Mouse (Mus musculus): ENCODE measurements at regions not wholly inside any gene's neighbourhood (a gene's known extent, or its start where the extent isn't known, plus 50 kb on each side); places are given as distances from the start of the nearest gene placed in this dataset.

DNA sequence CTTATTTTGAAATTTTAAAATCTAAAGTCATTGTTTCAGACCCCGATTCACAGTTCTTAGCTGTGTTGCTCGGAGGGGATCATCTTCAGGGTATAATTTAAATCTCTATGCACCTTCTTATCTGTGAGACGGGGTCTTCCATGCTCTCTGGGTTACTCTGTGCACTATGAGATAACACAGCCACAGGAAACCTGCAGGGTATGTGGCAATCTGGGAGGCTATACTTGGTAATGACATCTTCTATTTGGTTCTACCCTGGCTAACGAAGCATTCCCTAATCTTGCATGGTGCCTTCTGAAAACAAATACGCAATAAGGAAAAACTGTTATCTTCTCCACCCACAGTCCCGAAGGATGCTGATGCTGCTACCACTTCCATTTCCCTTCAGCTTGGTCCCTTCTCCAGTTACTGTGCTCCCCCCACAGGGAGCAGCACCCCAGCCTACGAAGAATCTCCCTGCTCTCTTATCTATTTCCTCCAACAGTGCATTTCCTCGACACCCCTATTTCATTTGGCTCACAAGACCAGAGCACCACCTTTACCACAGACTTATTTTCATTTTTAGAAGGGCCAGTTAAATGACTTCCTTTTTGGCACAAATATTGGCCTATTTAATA lies 378.2 kb downstream of the Gm9195 start:
- no peak for DNase-seq (ENCODE audit: low spot score)

DNA sequence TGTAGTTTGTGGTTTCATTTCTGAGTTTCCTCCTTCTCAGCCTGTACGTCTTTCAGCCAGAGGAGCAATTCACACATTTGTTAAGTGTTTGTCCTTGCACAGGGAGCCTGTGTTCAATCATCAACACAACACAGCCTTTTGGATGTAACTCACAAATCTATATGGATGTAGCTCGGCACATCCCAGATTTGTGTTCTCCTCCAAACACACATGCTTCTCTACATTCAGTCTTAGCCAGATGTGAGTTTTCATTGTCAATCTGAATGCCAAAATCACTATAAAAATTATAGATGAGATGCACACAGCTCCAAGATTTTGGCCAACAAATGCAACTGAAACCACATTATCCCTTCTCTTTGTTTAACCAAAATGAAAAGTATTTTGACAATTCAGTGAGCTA lies 380.9 kb downstream of the Gm9195 start:
- no peak for DNase-seq (ENCODE audit: low spot score)

DNA sequence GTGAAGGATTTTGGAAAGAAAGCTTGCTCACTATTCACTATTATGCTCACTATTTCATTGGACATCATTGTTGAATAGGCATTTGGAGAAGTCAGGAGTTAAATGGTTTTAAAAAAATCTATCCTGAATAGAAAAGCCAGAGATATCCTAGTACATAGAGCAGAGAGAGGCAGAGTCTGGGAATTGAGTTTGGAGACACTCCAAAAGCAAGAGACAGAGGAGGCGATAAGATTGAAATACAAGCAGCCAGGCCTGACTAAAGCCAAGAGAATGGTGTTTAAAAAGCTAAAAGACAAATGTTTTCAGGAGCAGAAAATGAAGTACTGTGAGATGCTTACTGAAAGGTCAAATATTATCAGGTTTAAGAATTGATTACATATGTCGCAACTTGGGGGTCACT lies 400.1 kb downstream of the Gm9195 start:
- no peak for DNase-seq (ENCODE audit: low spot score)

DNA sequence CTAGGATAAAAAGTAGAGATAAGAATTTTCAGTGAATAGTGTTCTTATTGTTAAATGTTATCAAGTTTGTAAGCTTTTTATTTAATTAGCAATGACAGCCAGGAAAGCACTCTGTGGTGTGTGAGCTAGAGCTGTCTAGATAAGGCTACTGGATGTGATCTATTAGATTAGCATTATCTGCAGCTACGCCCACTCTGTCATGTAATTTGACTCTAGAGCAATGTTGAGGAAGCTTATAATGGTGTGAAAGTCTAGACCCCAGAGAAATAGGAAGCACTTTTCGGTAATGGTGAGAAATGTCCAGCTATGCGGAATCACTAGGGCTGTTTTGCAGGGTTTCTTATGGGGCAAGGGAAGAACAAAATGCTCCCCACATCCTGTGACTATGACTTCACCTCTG lies 410.2 kb downstream of the Gm9195 start:
- no peak for DNase-seq (ENCODE audit: low spot score)

DNA sequence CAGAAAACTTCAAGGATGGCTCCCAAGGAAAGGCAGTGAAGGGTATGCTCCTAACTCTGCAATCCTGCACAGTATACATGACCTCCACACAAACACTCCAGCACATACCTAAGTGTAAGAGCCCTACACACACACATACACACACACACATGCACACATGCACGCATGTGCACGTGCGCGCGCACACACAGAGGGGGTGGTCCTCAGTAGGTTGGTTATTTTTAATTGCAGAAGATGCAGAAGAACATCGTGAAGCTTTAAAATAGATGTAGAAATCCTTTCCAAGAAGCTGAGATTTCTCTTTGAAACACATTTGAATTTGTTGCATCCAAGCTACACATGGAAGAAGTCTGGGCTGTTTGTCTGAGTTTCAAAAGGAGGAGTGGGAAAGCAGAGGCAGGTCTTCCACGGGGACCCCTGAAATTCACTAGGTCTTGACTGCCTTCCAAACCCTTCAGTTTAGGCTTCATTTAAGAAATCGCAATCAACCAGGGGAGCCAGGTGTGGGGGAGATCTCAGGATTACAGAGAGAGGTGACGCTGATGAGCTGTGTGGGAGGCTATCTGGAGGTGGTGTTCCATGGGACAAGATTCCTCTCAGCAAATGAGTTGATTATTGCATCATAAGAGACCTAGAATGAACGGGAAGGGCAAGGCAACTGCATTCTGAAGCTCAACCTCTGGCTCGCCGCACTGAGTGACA lies 427.4 kb downstream of the Gm9195 start:
- DNase-seq (ENCODE audit: low spot score) = no peak

DNA sequence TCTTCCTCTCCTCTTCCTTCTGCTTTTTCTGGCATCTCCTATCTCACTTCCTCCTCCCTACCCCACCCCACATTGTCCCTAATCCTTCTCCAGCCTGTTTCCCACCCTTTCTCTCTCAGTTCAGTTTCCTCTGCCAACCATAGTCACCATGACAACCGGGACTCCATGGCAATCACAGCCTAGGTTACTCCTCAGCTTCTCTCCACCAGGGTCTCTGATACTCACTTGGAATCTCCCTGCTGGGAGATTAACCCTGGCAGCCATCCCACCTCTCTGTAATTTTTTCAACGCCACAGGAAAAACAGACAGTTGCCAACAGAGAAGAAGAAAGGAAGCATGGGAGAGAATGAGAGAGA lies 448.8 kb downstream of the Gm9195 start:
- no peak for DNase-seq (ENCODE audit: low spot score)

DNA sequence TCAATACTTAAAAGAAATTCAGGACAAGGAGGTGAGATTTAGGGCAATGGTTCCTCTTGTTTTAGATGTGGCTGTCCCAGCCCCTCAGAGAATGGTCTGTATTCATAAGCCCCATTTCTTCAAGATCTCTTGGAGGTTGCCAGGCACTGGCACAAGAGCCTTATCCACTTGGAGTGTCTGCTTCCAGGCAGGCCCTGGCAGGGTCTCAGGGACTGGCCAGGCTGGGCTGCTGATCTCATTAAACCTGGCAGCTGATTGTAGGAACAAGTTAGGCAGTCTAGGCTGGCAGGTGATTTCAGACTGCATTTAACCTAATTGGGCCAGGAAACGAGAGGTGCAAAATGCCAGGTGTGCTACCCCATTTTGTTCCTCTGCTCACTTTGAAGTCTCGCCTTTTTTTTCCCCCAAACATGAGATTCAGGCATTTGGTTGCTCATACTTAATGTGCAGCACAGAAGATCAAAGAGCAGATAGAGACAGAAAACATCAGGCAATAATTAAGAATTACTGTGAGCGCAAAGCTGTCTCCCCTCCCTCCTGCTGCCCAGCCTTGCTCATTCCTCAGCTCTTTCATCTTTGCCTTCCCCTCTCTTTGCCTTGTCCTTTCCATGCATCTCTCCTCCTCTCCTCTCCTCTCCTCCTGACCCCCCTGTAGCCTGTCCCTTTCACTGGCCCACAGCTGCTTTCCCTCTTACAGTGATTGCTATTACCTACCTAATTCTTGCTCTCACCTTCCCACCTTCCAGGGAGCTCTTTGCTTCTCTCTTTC lies 449.3 kb downstream of the Gm9195 start:
- no peak for DNase-seq (ENCODE audit: low spot score)

DNA sequence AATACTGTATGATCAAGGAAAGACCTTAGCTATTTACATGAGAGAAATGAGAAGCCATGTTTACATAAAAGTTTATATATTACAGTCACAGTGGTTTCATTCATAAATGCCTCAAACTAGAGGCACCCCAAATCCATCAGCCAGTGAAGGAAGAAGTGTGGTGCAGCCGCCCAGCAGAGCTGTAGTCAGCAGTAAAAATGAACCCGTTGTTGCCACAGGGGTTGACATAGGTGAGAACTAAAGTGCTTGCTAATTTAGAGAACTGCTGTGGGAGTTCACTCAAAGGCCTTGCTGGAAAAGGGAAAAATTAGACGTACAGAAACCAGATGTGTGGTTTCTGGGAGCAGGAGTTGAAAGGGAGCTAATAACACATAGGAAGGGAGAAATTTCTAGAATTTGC lies 461.2 kb downstream of the Gm9195 start:
- DNase-seq (ENCODE audit: low spot score) = no peak

DNA sequence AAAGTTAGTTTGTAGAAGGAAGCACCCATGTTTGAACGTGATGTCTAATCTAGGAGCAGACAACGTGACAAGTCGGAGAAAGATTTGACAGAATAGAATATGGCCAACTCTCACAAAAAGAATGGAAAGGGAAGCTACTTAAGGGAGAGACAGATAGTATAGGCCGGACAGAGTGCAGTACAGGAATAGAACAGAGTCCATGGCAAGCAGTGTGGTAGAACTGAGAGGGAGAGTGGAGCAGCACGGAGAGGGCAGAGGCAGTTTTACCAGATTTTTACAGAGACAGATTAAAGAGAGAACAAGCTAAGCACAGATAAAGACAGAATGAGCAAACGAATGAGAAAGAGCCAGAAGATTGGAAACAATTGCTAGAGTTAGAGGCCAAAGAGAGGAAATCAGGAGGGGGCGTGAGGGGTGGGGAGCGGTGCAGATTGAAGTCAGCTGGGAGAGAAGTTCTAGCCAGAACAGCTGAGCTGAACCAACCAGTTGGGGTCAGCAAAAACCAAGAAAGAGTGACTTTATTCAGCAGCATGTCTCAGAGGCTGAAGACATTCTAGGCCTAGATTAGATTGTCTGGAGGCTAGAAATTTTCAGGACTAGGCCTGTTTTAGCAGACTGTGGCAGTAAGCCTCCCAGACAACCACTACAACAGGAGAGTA lies 464.1 kb downstream of the Gm9195 start:
- DNase-seq (ENCODE audit: low spot score) = peak; percentile 3

DNA sequence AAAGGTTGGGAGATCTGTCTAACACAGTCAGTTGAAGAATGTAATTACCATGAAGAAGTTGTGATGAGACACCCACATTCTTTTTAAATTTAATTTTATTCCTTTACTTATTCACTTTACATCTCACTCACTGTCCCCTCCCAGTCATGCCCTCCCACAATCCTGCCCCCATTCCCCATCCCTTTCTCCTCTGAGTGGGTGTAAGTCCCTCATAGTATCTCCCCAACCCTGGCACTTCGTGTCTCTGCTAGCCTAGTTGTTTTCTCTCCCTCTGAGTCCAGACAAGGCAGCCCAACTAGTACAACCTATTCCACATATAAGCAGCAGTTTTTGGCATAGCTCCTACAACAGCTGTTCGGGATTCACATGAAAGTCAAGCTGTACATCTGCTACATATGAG lies 487.3 kb downstream of the Gm9195 start:
- DNase-seq (ENCODE audit: low spot score) = no peak

DNA sequence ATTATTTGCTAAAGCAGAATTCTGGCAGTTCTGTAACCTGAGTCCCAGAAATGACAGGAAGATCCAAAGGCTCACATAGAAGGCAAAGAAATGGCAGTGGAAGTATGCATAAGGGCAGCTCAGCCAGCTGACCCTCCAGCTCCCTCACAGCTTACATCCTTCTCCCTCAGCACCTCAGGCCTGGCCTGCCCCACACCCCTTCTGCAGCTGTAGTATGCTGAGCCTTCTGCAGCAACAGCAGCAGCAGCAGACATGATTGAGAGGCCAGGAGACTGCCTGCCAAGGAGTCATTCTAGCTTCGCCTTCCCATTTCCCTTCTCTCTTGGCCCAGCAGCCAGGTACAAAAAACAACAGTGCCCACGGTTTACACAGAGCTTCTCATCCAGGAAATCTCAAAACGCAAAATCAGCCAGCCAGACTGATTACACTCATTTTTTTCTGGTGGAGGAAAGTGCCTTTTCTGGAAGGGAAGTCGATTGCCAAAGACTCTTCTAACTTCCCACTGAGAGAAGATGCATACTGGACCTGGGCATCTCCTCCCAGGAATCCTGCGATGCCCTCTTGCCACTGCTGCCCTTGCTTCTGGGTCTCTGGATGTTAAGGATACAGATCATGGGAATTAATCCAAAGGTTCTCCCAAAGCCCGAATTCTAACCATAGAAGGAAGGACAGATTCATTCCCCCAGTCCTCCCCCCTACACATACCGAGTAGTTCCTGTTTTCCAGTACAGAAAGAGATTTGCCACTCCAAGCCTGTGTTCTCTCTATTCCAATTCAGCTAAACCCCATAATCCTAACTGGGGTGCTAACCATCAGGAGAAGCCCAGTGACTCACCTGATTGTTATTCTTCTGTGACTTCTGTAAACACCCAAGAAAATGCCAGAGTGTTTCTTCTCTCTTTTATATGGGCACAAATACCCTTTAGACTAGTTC lies 489.2 kb downstream of the Gm9195 start:
- no peak for DNase-seq (ENCODE audit: low spot score)

DNA sequence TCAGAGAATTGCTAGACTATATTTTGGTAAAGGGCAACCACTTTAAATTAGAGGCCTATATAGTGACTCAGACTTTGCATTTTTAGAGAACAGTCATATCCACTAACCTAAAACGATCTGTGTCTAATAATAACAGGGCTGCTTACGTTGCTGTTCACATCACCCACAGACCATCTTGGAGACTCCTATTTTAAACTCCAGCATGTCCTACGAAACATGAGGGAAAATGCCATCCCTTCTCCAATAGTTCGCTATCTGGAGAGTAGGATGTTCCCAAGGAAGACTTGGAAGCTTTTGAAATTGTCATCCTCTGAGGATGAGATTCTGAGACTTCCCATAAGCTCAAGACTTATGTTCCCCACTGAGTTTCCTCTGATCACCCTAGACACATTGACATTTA lies 518.6 kb downstream of the Gm9195 start:
- DNase-seq (ENCODE audit: low spot score) = no peak

DNA sequence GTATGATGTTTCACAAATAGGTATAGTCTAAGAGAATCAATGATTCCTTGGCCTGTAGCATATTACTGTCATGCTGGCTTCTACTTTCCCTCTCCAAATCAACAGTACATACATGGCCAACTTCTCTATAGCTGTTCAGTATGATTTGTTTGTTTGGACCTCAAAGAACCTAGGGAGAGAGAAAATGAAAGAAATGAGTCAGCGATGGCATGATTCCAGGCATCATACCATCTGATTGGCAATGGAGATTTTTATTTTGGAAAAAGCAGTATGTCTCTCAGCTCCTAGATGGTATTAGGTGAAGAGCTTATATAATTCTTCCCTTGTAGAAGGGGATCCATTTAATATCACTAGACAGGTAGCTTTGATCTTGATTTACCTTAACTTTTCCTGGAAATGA lies 519.1 kb downstream of the Gm9195 start:
- no peak for DNase-seq (ENCODE audit: low spot score)

DNA sequence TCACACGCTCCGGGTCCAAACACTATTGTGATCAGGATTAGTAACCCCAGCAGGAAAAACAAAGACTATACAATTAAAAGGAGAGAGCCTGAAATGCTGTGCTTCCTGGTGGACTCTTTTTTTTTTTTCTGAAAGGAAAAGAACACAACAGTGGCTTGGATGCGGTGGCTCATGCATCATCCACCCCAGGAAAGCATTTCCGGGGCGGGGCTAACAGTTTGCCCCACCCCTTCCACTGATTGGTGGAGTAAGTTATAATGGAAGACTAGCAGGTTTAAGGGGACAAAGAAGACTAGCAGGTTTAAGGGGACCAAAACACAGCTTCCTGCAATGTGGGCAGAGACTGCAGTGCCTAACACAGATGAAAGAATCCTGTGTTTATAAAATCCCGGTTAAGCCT lies 524.0 kb downstream of the Gm9195 start:
- no peak for DNase-seq (ENCODE audit: low spot score)

DNA sequence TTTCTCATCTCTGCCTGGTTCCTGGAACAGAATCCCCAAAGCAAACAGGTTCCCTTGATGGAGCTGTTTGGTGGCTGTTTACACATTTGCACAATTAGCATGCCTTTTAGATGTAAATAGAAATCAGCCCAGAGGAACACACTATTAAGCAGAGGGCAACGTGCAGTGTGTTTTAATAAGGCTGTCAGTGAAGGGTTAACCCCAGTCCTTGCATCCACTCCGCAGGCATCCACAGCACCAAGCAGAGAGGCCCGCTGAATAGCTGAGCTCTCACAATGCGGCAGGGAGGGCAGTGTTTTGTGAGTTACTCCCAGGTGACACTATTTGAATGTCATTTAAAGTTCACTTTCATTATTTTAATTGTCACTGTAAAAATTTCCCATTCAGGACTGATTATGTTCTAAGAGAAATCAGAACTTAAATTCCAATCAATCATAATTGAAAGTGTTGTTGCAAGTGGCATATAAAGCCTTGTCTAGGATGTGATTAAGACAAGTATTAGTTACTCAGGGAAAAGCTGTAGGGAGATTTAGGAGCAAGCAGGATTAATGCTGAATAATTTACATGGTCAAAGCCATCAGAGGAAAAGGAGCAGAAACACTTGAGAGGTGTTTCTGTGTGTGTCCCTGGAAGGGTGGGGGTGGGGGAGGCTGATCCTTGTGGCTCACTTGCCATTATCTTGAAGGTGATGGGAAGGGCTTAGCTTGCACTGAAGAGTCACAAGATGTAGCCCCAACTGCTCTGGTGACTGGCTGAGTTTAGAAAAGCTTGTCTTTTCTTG lies 528.1 kb downstream of the Gm9195 start:
- DNase-seq (ENCODE audit: low spot score) = no peak

DNA sequence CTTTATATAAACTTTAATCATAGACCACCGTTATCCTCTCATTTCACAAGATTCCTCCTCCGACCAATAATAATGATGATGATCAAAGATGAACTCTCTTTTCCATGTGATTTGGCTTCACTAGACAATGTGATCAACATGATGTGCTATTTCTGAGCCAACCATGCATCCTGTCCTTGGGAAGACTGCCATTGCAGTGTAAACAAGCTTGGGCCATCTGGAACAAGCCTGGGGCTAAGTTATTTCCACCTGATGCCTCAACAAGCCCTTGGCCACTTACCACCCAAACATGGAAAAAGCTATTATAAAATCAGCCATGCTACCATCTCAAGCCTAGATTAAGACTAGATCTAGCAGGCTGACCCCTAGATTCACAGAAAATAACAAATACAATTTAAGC lies 542.9 kb downstream of the Gm9195 start:
- no peak for DNase-seq (ENCODE audit: low spot score)

DNA sequence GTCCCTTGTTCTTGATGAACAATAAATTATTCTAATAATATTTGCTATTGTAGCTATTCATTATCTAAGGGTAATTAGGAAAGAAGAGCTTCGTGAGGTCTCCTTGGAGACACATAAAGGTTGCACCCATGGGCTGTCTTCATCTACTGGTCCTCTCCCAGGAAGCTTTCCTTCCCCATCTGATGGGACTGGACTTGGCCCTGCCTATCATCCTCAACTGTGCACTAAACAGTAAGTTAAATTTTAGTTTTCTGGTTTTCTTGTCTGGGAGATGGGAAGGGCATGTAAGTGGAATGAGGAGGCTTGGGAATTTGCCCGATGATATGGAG lies 554.5 kb downstream of the Gm9195 start:
- DNase-seq (ENCODE audit: low spot score) = no peak

DNA sequence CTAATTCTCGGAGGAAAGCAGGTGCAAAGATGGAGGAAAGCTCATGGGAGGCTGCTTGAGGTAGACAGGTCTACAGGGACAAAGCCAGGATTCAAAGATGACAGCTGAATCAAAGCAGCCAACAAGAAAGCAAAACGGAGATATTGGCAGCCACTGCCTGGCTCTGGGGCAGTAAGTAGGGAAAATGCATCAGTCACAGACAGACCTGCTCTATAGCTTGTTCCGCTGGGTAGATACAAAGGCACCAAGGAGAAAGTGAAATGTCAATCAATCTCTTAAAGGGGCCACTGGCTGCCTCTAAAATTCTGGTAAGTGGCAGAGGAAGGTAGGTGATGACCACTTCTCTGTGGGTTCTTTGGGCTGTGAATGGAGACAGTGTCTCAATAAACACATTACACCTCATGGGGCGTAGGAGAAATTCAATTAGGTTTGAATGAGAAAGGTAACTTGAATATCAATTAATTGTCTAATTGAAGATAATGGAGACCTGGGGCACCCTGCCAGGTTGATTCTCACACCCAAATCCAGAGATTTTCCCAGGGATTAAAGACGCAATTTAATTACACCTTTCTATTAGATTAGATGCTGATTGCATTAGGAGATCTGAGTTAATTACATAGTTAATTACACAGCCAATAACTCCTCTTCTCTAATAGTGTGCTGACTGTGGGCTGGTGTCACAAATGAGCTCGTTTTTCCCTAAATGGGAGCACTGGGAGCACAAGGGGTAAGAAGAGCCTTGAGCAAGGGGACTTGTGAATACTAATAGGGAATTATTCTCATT lies 555.1 kb downstream of the Gm9195 start:
- DNase-seq (ENCODE audit: low spot score) = no peak

DNA sequence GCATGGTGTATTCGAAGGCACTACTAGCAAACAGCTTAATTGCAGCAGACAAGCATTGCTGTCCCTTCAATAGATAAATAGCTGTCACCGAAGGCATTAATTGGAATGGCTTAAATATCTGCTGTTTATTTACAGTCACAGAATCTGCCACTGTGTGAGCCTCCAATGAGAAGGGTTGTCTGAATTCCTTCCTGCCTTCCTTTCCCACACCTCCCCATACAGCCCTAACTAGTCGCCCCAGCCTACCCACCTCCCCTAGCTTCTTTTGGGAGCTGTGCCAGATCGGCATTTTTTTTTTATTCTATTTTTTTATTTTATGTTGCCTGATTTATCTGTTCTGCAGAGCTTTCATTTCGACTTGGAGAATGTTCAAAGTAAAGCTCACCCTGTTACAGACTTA lies 575.7 kb downstream of the Gm9195 start:
- DNase-seq (ENCODE audit: low spot score) = no peak

DNA sequence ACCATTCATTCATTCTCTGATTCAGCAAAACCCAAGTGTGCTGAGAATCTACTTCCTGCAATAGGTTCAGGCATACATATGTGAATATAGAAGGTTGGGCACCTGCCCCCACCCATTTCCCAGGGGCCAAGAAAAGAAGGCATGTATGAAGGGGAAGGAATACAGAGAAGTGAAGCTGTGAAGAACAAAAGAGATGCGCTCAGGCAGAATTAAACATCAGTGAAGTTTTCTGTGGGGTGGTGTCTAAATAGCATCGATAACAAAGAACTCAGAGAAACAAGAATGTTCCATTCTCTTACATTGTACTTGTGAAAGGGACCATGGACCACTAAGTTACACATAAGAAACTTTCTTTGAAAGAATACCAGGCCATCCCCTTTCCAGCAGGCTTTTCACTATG lies 580.7 kb downstream of the Gm9195 start:
- DNase-seq (ENCODE audit: low spot score) = no peak
